Mouse (Mus musculus) spleen, postnatal 36 days (tissue): ENCODE results near the gene Tbc1d14.

Experiments used
- DNase-seq, 2 experiments: peaks; one replicate each; pipeline ENCODE4 v3.0.0; 2022; ENCODE audit warnings: low spot score in 2 of 2, mixed read lengths in 1 of 2

The Tbc1d14 gene

GRCm38 (mm10) chr5:36554496-36554895, 38.6 kb downstream of the Tbc1d14 start:
- no peak for DNase-seq

DNA sequence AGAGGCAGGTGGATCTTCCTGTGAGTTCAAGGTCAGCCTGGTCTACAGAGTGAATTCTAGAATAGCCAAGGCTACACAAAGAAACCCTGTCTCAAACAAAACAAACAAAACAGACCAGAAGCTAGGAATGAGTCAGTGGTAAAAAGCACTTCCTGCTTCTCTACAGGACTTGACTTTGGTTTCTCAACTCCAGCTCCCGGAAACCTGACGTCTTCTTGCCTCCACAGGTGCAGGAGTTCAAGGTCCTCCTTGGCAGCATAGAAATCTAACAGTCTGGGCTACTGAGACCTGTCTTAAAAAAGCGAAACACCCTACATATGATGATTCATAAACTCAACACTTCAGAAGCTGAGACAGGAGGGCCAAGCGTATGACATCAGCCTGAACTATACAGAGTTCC, 39.2 kb downstream of the Tbc1d14 start:
- DNase-seq = no peak

GRCm38 (mm10) chr5:36553056-36553606, 39.9 kb downstream of the Tbc1d14 start:
- peak; percentile 68 for DNase-seq

DNA sequence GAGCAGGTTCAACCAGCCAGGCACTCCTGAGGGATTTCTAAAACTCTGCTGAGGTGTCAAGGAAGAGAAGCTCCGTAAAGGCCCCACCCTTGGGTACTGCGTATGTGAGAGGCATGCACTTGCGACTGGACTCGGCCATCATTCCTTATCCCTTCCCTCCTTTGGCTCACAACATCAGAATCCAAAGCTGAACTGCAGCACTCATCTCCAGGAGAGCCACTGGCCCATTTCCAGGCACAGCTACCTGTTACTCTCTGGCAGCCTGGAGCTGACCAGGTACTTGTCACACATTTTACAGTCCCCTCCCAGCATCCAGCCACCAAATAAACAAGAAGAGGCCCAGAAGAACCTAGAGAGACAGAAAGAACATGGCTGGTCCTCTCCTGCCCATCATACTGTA, 40.7 kb downstream of the Tbc1d14 start:
- DNase-seq = no peak

GRCm38 (mm10) chr5:36549243-36549642, 43.8 kb downstream of the Tbc1d14 start:
- DNase-seq = peak; percentile 56 to 66

GRCm38 (mm10) chr5:36544765-36545164, 48.3 kb downstream of the Tbc1d14 start:
- no peak for DNase-seq

DNA sequence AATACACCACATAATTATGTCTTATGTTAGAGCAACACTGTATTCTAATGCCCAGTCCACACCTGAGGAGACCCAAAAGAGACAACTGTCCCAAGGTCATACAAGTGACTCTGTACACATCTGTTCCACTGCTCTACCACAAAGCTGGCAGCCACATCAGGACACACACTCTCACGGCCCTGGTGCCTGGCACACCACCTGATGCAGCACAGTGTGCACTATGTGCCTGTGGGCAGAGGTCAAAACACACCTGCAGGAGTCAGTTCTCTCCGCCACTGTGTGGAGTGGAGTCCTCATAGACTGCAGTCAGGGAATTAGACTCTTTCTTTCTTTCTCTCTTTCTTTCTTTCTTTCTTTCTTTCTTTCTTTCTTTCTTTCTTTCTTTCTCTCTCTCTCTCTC, 52.1 kb downstream of the Tbc1d14 start:
- no peak for DNase-seq

GRCm38 (mm10) chr5:36538576-36539187, 54.4 kb downstream of the Tbc1d14 start:
- peak; percentile 79 to 84 for DNase-seq

- no peak for DNase-seq
These were observed 56.7 kb downstream of the Tbc1d14 start for GRCm38 (mm10) chr5:36536424-36536823.

GRCm38 (mm10) chr5:36535438-36536176, 57.5 kb downstream of the Tbc1d14 start:
- DNase-seq = peak; percentile 43 to 55

- DNase-seq = peak; percentile 43 to 45
These were observed 58.5 kb downstream of the Tbc1d14 start for GRCm38 (mm10) chr5:36534455-36535030.

DNA sequence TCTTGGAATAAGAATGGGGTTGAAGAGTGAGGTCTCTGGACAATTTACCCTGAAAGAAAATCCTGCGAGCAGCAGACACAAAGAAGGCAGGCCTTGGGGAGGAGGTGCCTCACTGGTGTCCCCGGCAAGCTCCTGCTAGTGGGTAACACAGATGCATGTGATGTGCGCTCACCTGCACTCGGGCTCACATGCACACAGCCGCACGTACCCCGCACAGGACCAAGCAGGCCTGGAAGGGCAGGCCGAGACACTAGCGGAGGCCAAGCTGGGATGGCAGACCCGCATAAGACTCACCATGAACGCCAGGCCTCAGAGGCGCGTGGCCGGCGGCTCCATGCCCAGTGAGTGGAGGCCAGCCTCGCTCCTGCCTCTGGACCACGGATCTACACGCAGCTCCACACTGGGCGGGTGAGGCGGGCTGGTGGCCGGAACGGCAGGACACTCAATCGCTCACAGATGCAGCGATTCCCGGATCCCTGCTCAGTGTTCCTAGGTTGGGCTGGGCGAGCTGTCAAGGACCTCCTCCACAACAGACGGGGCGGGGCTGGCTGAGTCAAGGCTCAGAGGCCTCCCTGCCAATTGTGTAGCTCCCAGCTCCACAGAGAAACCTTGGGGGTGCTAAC, 62.8 kb downstream of the Tbc1d14 start:
- peak; percentile 76 for DNase-seq

DNA sequence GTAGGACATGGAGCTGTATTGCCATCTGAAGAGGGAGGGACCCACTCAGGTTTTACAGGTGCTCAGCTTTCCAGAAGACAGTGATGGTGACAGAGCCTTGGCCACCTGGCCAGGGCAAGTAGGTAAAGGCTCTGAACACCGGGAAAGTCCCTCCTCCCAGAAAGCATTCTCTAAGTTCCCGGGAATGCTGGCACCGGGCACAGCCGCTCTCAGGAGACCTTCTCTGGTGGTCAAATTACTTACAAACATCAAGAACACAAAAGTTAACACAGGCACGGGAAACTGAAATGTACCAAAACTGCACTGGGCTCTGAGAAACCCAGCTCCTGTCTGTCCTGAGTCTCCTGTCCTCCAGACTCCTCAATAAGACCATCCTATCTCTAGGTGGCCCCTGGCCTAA, 63.4 kb downstream of the Tbc1d14 start:
- no peak for DNase-seq

- no peak for DNase-seq
These were observed 66.2 kb downstream of the Tbc1d14 start for GRCm38 (mm10) chr5:36526921-36527320.

DNA sequence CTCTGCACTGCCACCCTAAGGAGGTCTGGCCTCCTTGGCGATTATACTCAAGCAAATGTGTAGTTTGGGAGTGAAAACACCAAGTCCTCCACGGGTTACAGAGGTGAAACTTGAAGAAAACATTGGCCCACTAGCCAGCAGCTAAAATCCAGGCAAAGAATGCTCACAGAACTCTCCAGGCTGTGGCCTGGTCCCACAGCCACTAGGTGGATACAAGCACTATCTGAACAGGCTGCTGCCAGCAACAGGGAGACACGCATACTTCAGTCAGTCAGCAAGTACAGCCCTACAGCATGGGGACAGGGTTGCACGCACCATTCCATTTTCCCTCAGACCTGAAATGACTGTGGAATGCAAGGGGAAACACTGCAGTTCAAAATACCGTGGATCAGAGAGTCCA, 66.8 kb downstream of the Tbc1d14 start:
- DNase-seq = peak; percentile 28 to 34

GRCm38 (mm10) chr5:36525216-36525615, 67.9 kb downstream of the Tbc1d14 start:
- DNase-seq = no peak

GRCm38 (mm10) chr5:36523219-36523703, 69.8 kb downstream of the Tbc1d14 start:
- DNase-seq = no peak

DNA sequence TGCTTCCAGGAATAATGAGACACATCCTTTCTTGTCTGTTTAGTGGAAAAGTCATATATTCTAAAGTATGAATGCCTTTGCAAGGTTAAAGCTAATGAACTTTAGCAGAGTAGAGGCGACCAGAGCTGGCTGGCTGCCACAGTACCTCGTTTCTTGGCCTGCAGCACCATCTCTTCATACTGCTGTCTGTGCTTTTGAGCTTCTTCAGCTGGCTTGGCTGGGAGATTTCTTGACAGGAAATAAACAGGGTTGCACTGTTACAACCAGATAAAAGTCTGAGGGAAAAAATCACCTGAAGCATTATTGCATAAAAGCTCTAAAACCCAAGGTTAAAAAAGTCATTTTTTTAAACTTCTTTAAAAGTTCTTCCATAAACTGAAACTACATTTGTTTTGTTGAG, 70.3 kb downstream of the Tbc1d14 start:
- no peak for DNase-seq

GRCm38 (mm10) chr5:36519751-36520150, 73.3 kb downstream of the Tbc1d14 start:
- DNase-seq = no peak

DNA sequence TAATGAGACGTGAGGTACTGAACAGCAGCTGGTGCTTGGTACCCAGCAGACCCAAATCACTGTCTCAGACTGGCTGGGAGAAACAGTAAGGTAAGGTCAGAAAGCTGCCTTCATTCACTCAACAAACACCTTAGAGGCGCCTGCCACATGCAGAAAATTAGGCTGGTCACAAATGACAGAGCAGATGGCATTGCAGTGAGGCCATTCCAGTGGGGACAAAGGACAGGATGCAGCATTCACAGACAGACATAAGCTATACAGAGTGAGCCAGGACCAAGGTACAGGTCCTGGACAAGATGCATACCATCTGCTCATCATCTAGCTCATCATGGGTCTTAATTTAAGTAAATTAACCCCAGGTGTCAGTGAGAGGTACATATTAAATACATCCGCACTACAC, 75.5 kb downstream of the Tbc1d14 start:
- DNase-seq = no peak

GRCm38 (mm10) chr5:36515558-36515957, 77.5 kb downstream of the Tbc1d14 start:
- no peak for DNase-seq

- no peak for DNase-seq
These were observed 78.0 kb downstream of the Tbc1d14 start for GRCm38 (mm10) chr5:36515126-36515525.
